Mouse (Mus musculus): ENCODE measurements around the gene Tmem184b.

Tmem184b gene

GRCm38 (mm10) chr15:79368313-79368811 lies 35.0 kb downstream of the Tmem184b start:
- DNase-seq (ENCODE audit: low read depth, low spot score), result peak; percentile 66

- DNase-seq (ENCODE audit: low read depth, low spot score), result no peak
These were observed 37.0 kb downstream of the Tmem184b start for GRCm38 (mm10) chr15:79366402-79366801.

- no peak for DNase-seq (ENCODE audit: low read depth, low spot score)
These were observed 38.3 kb downstream of the Tmem184b start for GRCm38 (mm10) chr15:79365068-79365467.

- no peak for DNase-seq (ENCODE audit: low read depth, low spot score)
These were observed 39.2 kb downstream of the Tmem184b start for GRCm38 (mm10) chr15:79364120-79364519.

- no peak for DNase-seq (ENCODE audit: low read depth, low spot score)
These were observed 42.3 kb downstream of the Tmem184b start for GRCm38 (mm10) chr15:79361023-79361422.

- DNase-seq (ENCODE audit: low read depth, low spot score), result no peak
These were observed 43.0 kb downstream of the Tmem184b start for GRCm38 (mm10) chr15:79360371-79360770.

- no peak for DNase-seq (ENCODE audit: low read depth, low spot score)
These were observed 43.4 kb downstream of the Tmem184b start for GRCm38 (mm10) chr15:79359954-79360353.

GRCm38 (mm10) chr15:79357974-79358690 lies 45.2 kb downstream of the Tmem184b start:
- DNase-seq (ENCODE audit: low read depth, low spot score), result no peak

GRCm38 (mm10) chr15:79357036-79357911 lies 46.1 kb downstream of the Tmem184b start:
- no peak for DNase-seq (ENCODE audit: low read depth, low spot score)

- DNase-seq (ENCODE audit: low read depth, low spot score), result no peak
These were observed 46.9 kb downstream of the Tmem184b start for GRCm38 (mm10) chr15:79356481-79356880.

- no peak for DNase-seq (ENCODE audit: low read depth, low spot score)
These were observed 48.8 kb downstream of the Tmem184b start for GRCm38 (mm10) chr15:79354619-79355018.

- no peak for DNase-seq (ENCODE audit: low read depth, low spot score)
These were observed 49.6 kb downstream of the Tmem184b start for GRCm38 (mm10) chr15:79353690-79354305.

- DNase-seq (ENCODE audit: low read depth, low spot score), result no peak
These were observed 50.9 kb downstream of the Tmem184b start for GRCm38 (mm10) chr15:79352479-79352878.

- DNase-seq (ENCODE audit: low read depth, low spot score), result peak; percentile 58
These were observed 52.0 kb downstream of the Tmem184b start for GRCm38 (mm10) chr15:79351331-79351767.

- DNase-seq (ENCODE audit: low read depth, low spot score), result no peak
These were observed 52.5 kb downstream of the Tmem184b start for GRCm38 (mm10) chr15:79350866-79351265.

- DNase-seq (ENCODE audit: low read depth, low spot score), result no peak
These were observed 54.7 kb downstream of the Tmem184b start for GRCm38 (mm10) chr15:79348651-79349050.

GRCm38 (mm10) chr15:79347845-79348506 lies 55.4 kb downstream of the Tmem184b start:
- peak; percentile 56 for DNase-seq (ENCODE audit: low read depth, low spot score)

- DNase-seq (ENCODE audit: low read depth, low spot score), result peak; percentile 77
These were observed 56.1 kb downstream of the Tmem184b start for GRCm38 (mm10) chr15:79347165-79347844.

GRCm38 (mm10) chr15:79346051-79346793 lies 57.1 kb downstream of the Tmem184b start, which contains the start of gene Maff:
TSS of gene Maff (plus strand) at chr15:79346621.
- no peak for DNase-seq (ENCODE audit: low read depth, low spot score)

- DNase-seq (ENCODE audit: low read depth, low spot score), result no peak
These were observed 58.7 kb downstream of the Tmem184b start for GRCm38 (mm10) chr15:79344627-79345026.
